Mouse (Mus musculus): Measurements from ENCODE around the gene Usp29.

- TF ChIP-seq CTCF (IDR thresholded peaks at IDR 0.05; ENCODE audit: low read depth) (no peak), EP300 (IDR thresholded peaks at IDR 0.05; ENCODE audit: low read depth) (no peak)
Measured at GRCm38 (mm10) chr7:6917126-6917525, 186.7 kb downstream of the Usp29 start.

All from liver, embryonic 14.5 days (tissue).